Mouse (Mus musculus): ENCODE results near the gene Zfp729b.

Gene Zfp729b

GRCm38 (mm10) chr13:67609066-67609876 is at the start of gene Zfp729b:
TSS of gene Zfp729b (minus strand) at chr13:67609707.
- DNase-seq: peak; percentile 94

GRCm38 (mm10) chr13:67652496-67652895 is 43.0 kb upstream of the Zfp729b start:
- DNase-seq: no peak

DNA sequence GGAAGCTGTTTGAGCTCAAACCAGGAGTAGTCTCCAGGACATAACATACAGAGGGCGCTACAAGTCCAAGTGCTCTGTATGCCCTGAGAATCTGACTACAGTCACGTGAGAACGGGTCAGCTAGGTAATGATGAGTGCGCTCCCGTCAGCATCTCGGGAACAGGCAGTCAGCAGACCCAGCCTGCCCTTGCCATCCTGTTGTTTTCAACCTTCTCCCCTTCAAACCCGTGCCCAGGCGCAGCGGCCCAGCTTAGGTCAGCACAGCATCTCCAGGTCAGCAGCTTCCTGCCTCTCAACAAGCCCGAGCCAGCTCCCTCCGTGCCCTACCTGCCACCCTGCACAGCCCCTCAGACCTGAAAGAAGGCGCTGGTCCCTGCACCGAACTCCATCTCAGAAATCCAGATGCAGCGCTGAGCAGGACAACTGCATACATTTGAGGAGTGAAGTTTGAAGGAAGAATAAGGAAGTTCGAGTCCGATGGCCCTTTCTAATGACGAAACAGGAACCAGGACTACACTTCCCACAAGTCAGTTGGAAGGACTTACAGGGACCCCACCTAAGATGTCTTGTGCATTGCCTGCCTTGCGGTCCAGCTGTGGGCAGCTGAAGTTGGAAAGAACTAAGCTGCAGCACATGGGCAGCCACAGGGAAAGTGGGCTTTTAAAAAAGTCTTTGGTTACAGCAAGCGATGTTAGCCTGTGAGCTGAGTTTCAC is 27.9 kb upstream of the Zfp729b start, which contains the start of the genes Gm49345 and Zfp729a:
TSS of gene Gm49345 (minus strand) at position 476 of the 714 bp plus-strand sequence.
TSS of gene Zfp729a (minus strand) at position 498 of the 714 bp plus-strand sequence.
- DNase-seq: peak; percentile 91

GRCm38 (mm10) chr13:67610108-67610507 is 601 bp upstream of the Zfp729b start:
- DNase-seq: no peak

DNA sequence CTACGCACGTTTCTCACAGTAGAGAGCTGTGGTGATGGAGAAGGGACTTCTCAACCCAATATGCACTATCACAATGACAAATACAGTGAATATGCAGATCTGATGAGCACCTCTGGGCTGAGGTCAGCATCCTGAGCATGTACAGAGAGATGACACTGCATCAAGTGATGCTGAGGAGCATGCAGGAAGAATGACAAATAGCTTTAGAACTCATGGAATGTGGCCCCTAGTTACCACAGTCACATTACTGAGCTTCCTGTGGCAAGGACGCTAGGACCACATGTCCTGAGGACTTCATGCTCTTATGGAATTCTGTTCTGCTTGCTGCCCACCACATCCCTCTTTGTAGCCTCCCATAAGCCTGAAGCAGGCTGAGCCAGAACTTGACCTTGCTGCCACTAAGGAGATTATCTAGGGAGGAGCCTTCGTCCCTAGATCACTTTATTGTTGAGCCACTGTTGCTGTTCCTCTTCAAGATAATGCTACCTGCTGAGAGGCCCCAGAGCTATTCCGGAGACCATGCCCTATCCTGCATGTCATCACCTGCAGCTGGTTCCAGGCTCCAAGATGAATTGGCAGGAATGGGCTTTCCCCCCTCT is 36.8 kb downstream of the Zfp729b start:
- DNase-seq: no peak

DNA sequence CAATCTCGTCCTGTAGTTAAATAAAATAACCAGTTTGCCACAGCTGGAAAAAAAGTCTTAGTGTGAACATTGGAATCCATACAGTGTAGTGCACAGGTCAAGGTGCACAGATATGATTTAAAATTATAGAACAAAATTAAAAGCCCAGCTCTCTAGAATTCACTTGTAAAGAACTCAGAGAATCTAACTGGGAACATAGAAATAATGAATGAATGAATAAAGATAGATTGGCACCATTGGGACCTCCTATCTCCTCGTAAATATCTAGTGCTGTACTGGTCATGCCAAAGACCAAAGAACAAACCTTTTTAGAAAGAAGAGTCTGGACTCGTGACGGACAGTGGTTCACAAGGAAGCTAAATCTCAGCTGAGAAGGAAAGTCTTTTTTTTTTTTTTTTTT is 55.8 kb downstream of the Zfp729b start, which contains the start of gene Zfp748:
TSS of gene Zfp748 (minus strand) at position 101 of the 400 bp plus-strand sequence.
- DNase-seq: no peak

DNA sequence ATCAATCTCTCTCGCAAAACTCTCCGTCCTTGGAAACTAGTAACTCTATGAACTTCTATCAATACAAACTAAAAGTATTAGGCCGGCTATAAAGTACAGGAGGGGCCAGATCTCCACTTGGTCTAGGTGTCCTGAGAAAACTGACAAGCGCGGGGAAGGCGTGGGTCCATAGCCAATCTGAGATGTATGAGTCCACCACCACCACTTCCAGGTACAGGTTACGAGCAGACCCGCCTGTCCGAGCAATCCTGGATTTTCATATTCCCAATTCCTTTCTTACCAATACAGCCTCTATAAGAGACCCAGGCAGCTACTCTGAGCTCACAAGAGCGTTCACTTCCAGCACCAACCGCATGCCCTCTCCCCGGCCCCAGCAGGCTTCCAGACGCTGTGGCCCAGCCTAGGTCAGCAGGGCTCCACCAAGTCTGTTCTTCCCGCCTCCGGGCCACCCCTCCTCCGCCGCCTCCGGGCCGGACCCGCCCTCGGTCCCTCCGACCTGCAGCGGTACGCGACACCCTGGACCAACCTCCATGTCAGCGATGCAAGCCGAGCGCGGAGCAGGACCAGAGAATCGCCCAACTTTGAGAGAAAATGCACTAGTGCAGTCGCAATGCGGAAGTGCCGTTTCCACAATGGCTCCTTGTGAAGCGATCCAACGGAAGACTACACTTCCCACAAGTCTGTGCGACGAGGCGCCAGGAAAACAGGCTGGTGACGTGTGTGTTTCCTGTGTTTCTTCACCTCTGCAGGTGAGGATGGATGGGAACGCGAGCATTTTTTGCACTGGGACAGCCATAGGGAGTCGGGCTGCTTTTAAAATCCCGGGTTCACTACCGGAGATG is 56.8 kb downstream of the Zfp729b start:
- DNase-seq: peak; percentile 92

DNA sequence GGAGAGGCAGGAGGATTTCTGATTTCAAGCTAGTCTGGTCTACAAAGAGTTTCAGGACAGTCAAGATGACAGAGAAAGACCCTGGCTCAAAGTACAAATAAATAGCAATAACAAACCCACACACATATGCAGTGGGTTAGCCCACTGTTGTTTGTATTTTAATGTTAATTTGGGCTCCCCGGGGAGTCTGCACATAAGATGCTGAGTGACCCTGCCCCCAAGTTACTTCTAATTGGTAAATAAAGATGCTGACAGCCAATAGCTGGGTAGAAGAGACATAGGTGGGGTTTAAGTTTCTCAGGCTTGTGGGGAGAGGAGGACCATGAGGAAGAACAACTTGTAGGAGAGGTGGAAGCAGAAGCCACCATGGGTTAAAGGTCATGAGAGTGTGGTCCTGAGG is 63.6 kb downstream of the Zfp729b start:
- no peak for DNase-seq

Data from kidney, postnatal 14 days (tissue).